Mouse (Mus musculus) hindbrain, embryonic 16.5 days (tissue): Measurements from ENCODE around the gene Nyap1. TPM values are rescaled to one million over a fixed set of nuclear protein-coding genes. Genes with fewer than 3 reads are reported as not detected.

Experiments used
- ATAC-seq: fragments of 200-750 bp; cut with Nextera tagmentation; 2 replicates; pipeline ENCODE4 v1.8.0; 2017; ENCODE audit warnings: moderate TSS enrichment, moderate library complexity
- H3K27ac ChIP-seq: fragments of 300-500 bp; sonication (generic); 2 replicates; pipeline ENCODE4 v1.5.1; 2014; ENCODE audit warnings: low read depth, mild to moderate bottlenecking, control low read depth, low read length, moderate library complexity
- H3K27me3 ChIP-seq: fragments of 300-500 bp; sonication (generic); replicated peaks from 2 replicates; pipeline ENCODE4 v1.6.1; 2014; ENCODE audit warnings: low read length; ENCODE audit not compliant: control insufficient read depth, insufficient read depth
- H3K36me3 ChIP-seq: fragments of 300-500 bp; sonication (generic); 2 replicates; pipeline ENCODE4 v1.6.1; 2014; ENCODE audit warnings: mild to moderate bottlenecking, low read length, moderate library complexity, mixed read lengths; ENCODE audit not compliant: control insufficient read depth, insufficient read depth
- H3K4me1 ChIP-seq: fragments of 300-500 bp; sonication (generic); 2 replicates; pipeline ENCODE4 v1.6.1; 2014; ENCODE audit warnings: low read depth, low read length; ENCODE audit not compliant: control insufficient read depth, insufficient read depth
- H3K4me2 ChIP-seq: fragments of 300-500 bp; sonication (generic); 2 replicates; pipeline ENCODE4 v1.6.1; 2014; ENCODE audit warnings: mild to moderate bottlenecking, low read length, control low read depth, moderate library complexity
- H3K4me3 ChIP-seq: fragments of 300-500 bp; sonication (generic); 2 replicates; pipeline ENCODE4 v1.5.1; 2014; ENCODE audit warnings: mild to moderate bottlenecking, low read length, control low read depth, moderate library complexity
- H3K9ac ChIP-seq: fragments of 300-500 bp; sonication (generic); 2 replicates; pipeline ENCODE4 v1.6.1; 2014; ENCODE audit warnings: low read depth, mild to moderate bottlenecking, control low read depth, low read length, moderate library complexity
- H3K9me3 ChIP-seq: fragments of 300-500 bp; sonication (generic); 2 replicates; pipeline ENCODE4 v1.6.1; 2014; ENCODE audit warnings: mild to moderate bottlenecking, low read length, moderate library complexity; ENCODE audit not compliant: control insufficient read depth
- WGBS: fragments of 180-500 bp; shearing (Covaris S2); extraction: QIAGEN DNeasy Blood & Tissue Kit; methylation state at CpG from one replicate; pipeline ENCODE4 v1.1.7; 2014; 5-methylcytosine and 5-hydroxymethylcytosine counted together
- polyA plus RNA-seq: library from polyadenylated mRNA; unstranded; fragments of >200 nt; fragmentation: Nextera tagmentation; extraction: Ambion mirVana; gene quantifications from 2 replicates; pipeline ENCODE4 v1.2.1, GENCODE M21; 2015

Gene Nyap1
- polyA plus RNA-seq, 1 experiment from 2014 or later, result 44.0 TPM

GRCm38 (mm10) chr5:137695930-137696329 lies 45.5 kb downstream of the Nyap1 start:
- Histone ChIP-seq H3K9me3 (no peaks in the 10 kb centered on the region), H3K36me3 (no peaks in the 10 kb centered on the region), H3K4me1 (no peaks in the 10 kb centered on the region), H3K9ac (no peak overlapping the region), H3K27me3 (no peaks in the 10 kb centered on the region), H3K27ac (no peak overlapping the region), H3K4me2 (no peak overlapping the region), H3K4me3 (no peak overlapping the region)
- ATAC-seq, result no peak
- WGBS, result 86% methylated on average over 4 of the region's 4 CpGs

- no peak overlapping the region for H3K4me2 ChIP-seq
- no peaks in the 10 kb centered on the region for H3K36me3 ChIP-seq
- no peak overlapping the region for H3K4me3 ChIP-seq
- H3K27ac ChIP-seq, result no peak overlapping the region
- ATAC-seq, result no peak
- WGBS, result 39% methylated on average over 3 of the region's 3 CpGs
- no peak overlapping the region for H3K9ac ChIP-seq
- no peaks in the 10 kb centered on the region for H3K9me3 ChIP-seq
- H3K27me3 ChIP-seq, result no peaks in the 10 kb centered on the region
- no peaks in the 10 kb centered on the region for H3K4me1 ChIP-seq
These were observed 46.6 kb downstream of the Nyap1 start for GRCm38 (mm10) chr5:137694796-137695195.

- Histone ChIP-seq H3K4me1 (no peaks in the 10 kb centered on the region), H3K27me3 (no peaks in the 10 kb centered on the region), H3K27ac (no peak overlapping the region), H3K9ac (no peak overlapping the region), H3K4me3 (no peak overlapping the region), H3K36me3 (no peaks in the 10 kb centered on the region), H3K4me2 (no peak overlapping the region), H3K9me3 (no peaks in the 10 kb centered on the region)
- 83% methylated on average over 1 of the region's 1 CpGs for WGBS
- ATAC-seq, result no peak
These were observed 49.5 kb downstream of the Nyap1 start for GRCm38 (mm10) chr5:137691881-137692280.

GRCm38 (mm10) chr5:137690531-137690930 lies 50.9 kb downstream of the Nyap1 start:
- no peaks in the 10 kb centered on the region for H3K36me3 ChIP-seq
- H3K9me3 ChIP-seq, result no peaks in the 10 kb centered on the region
- no peak overlapping the region for H3K27ac ChIP-seq
- no peak for ATAC-seq
- no peak overlapping the region for H3K4me3 ChIP-seq
- WGBS, result 67% methylated on average over 9 of the region's 9 CpGs
- no peaks in the 10 kb centered on the region for H3K4me1 ChIP-seq
- no peak overlapping the region for H3K9ac ChIP-seq
- no peaks in the 10 kb centered on the region for H3K27me3 ChIP-seq
- no peak overlapping the region for H3K4me2 ChIP-seq

GRCm38 (mm10) chr5:137689974-137690373 lies 51.4 kb downstream of the Nyap1 start:
- Histone ChIP-seq H3K36me3 (no peaks in the 10 kb centered on the region), H3K4me1 (no peaks in the 10 kb centered on the region; the same call in 1 of the 2 replicates), H3K4me2 (no peak overlapping the region), H3K27me3 (no peaks in the 10 kb centered on the region), H3K27ac (no peak overlapping the region), H3K4me3 (no peak overlapping the region), H3K9me3 (no peaks in the 10 kb centered on the region), H3K9ac (no peak overlapping the region; the same call in 1 of the 2 replicates)
- 87% methylated on average over 3 of the region's 3 CpGs for WGBS
- ATAC-seq, result no peak

- H3K27me3 ChIP-seq, result no peaks in the 10 kb centered on the region
- no peak overlapping the region for H3K9ac ChIP-seq
- H3K9me3 ChIP-seq, result no peaks in the 10 kb centered on the region
- no peak overlapping the region for H3K4me2 ChIP-seq
- H3K4me1 ChIP-seq, result peaks cover 17% of the 10 kb centered on the region
- no peak overlapping the region for H3K27ac ChIP-seq
- H3K4me3 ChIP-seq, result no peak overlapping the region
- no peaks in the 10 kb centered on the region for H3K36me3 ChIP-seq
- WGBS, result 87% methylated on average over 6 of the region's 6 CpGs
- ATAC-seq, result no peak
These were observed 55.1 kb downstream of the Nyap1 start for GRCm38 (mm10) chr5:137686127-137686790.

GRCm38 (mm10) chr5:137685653-137686052 lies 55.8 kb downstream of the Nyap1 start:
- no peak overlapping the region for H3K27ac ChIP-seq
- H3K9me3 ChIP-seq, result no peaks in the 10 kb centered on the region
- no peak overlapping the region for H3K4me3 ChIP-seq
- 92% methylated on average over 3 of the region's 3 CpGs for WGBS
- no peak overlapping the region for H3K4me2 ChIP-seq
- no peaks in the 10 kb centered on the region for H3K27me3 ChIP-seq
- no peak overlapping the region for H3K9ac ChIP-seq
- H3K36me3 ChIP-seq, result no peaks in the 10 kb centered on the region
- ATAC-seq, result no peak
- peaks cover 17% of the 10 kb centered on the region for H3K4me1 ChIP-seq

GRCm38 (mm10) chr5:137684294-137685123 lies 56.9 kb downstream of the Nyap1 start, which contains the start of gene Agfg2:
Gene Agfg2, minus strand, starts transcription at chr5:137684726.
- H3K9me3 ChIP-seq, result no peaks in the 10 kb centered on the region
- peak within 1 kb of the TSS; percentile 77 for H3K9ac ChIP-seq
- peaks cover 17% of the 10 kb centered on the region for H3K4me1 ChIP-seq
- ATAC-seq, result peak; percentile 99
- H3K27ac ChIP-seq, result peak within 1 kb of the TSS; percentile 88
- H3K36me3 ChIP-seq, result no peaks in the 10 kb centered on the region
- H3K27me3 ChIP-seq, result no peaks in the 10 kb centered on the region
- WGBS, result under 1% methylated on average over 59 of the region's 62 CpGs
- peak within 1 kb of the TSS; percentile 78 for H3K4me3 ChIP-seq
- H3K4me2 ChIP-seq, result peak within 1 kb of the TSS; percentile 94
